9 mouse cellular contexts compared by ENCODE assay signal in the genomic region with DNA sequence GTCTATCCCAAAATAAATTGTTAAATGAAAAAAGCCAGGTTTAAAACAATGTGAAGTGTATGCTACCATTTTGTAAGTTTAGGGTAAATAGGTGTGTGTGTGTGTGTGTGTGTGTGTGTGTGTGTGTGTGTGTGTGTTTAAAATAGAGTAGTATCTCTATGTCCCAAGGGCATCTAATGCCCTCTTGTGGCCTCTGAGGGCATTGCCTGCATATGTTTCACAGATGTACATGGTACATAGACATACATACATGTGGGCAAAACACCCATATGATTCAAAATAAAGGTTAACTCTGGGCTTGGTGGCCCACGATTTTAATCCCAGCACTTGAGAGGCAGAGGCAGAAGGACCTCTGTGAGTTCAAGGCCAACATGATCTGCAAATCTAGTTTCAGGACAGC. TPM values are rescaled to one million over a fixed set of nuclear protein-coding genes. Genes with fewer than 3 reads are reported as not detected.
DNase-seq lines count a peak whose midpoint lies in the region; ATAC-seq and TF ChIP-seq lines count a peak whose summit lies in the region.
"Had no signal": no experiment of that assay in that cellular context is flagged by ENCODE, and none has a peak within 500 bp of the region (broad histone marks: within the 10 kb centered on the region; RNA-seq: fewer than 3 reads in every experiment).

No protein-coding gene starts in this region.

- H3K9ac ChIP-seq in forebrain, embryonic 14.5 days (ENCODE audit: low read length) = no peak overlapping the region
- H3K9ac ChIP-seq: liver, embryonic 13.5 days had no signal

- no peak overlapping the region for H3K4me2 ChIP-seq in forebrain, embryonic 14.5 days (ENCODE audit: low read length)
- H3K4me2 ChIP-seq: liver, embryonic 13.5 days had no signal

- no peaks in the 10 kb centered on the region for H3K4me1 ChIP-seq in G1E (ENCODE audit: insufficient read depth, low read depth, low read length)
- no peaks in the 10 kb centered on the region for H3K4me1 ChIP-seq in forebrain, embryonic 14.5 days (ENCODE audit: control insufficient read depth, insufficient read depth, low read length)
- H3K4me1 ChIP-seq in limb, embryonic 10.5 days = no peaks in the 10 kb centered on the region
- H3K4me1 ChIP-seq: liver, embryonic 13.5 days had no signal

- peak in 1 of 2 experiments; percentile 46 for DNase-seq in left cerebral cortex, adult 2 months (ENCODE audit: extremely low spot score in 1 of 2, low spot score in 2 of 2)
- no peak for DNase-seq in left cerebral cortex, postnatal 36 days (ENCODE audit: low spot score in 2 of 2)
- no peak for DNase-seq in G1E (ENCODE audit: low spot score)
- DNase-seq in cerebellum, adult 18-20 months = peak; percentile 74 to 81
- peak; percentile 79 for DNase-seq in forebrain, embryonic 14.5 days (ENCODE audit: low spot score)
- peak; percentile 61 for DNase-seq in limb, embryonic 10.5 days (ENCODE audit: low spot score)
- DNase-seq in natural killer cell, adult 2 months (ENCODE audit: low spot score in 2 of 2) = peak; percentile 68 to 75
- DNase-seq in urinary bladder, adult 18-20 months (ENCODE audit: low spot score in 2 of 2) = no peak
- DNase-seq: liver, embryonic 13.5 days had no signal

- H3K9me3 ChIP-seq in G1E (replicated peaks) = no peaks in the 10 kb centered on the region
- no peaks in the 10 kb centered on the region for H3K9me3 ChIP-seq in forebrain, embryonic 14.5 days (replicated peaks; ENCODE audit: control insufficient read depth, low read length)
- no peaks in the 10 kb centered on the region for H3K9me3 ChIP-seq in limb, embryonic 10.5 days (replicated peaks)
- H3K9me3 ChIP-seq: liver, embryonic 13.5 days had no signal

- H3K27me3 ChIP-seq in G1E (ENCODE audit: insufficient read depth, low read length) = no peaks in the 10 kb centered on the region
- H3K27me3 ChIP-seq in forebrain, embryonic 14.5 days (replicated peaks; ENCODE audit: control insufficient read depth, insufficient read depth, low read length) = no peaks in the 10 kb centered on the region
- no peaks in the 10 kb centered on the region for H3K27me3 ChIP-seq in limb, embryonic 10.5 days (ENCODE audit: low read depth, poor library complexity, severe bottlenecking)
- H3K27me3 ChIP-seq: liver, embryonic 13.5 days had no signal

- H3K27ac ChIP-seq in left cerebral cortex, adult 2 months = no peak overlapping the region
- H3K27ac ChIP-seq in forebrain, embryonic 14.5 days (ENCODE audit: low read depth, low read length) = no peak overlapping the region
- H3K27ac ChIP-seq in limb, embryonic 10.5 days = no peak overlapping the region
- H3K27ac ChIP-seq: liver, embryonic 13.5 days had no signal

- 94% methylated on average over 1 of the region's 1 CpGs for WGBS in forebrain, embryonic 14.5 days
- WGBS in limb, embryonic 10.5 days = 76% methylated on average over 1 of the region's 1 CpGs

- TF ChIP-seq CTCF in left cerebral cortex, adult 2 months (IDR thresholded peaks at IDR 0.05) = peak; percentile 52
- TF ChIP-seq CTCF in G1E (IDR thresholded peaks at IDR 0.05; ENCODE audit: low read depth, low read length) = peak; percentile 65

- ATAC-seq in G1E (ENCODE audit: extremely low read depth, insufficient number of reproducible peaks, low FRiP score, poor library complexity, severe bottlenecking) = no peak
- peak; percentile 46; the same call in 1 of the 2 replicates for ATAC-seq in forebrain, embryonic 14.5 days

- H3K36me3 ChIP-seq in G1E (replicated peaks) = peaks cover 92% of the 10 kb centered on the region
- H3K36me3 ChIP-seq in forebrain, embryonic 14.5 days (ENCODE audit: control insufficient read depth, insufficient read depth, low read length) = peaks cover 98% of the 10 kb centered on the region
- H3K36me3 ChIP-seq in limb, embryonic 10.5 days = peaks cover 98% of the 10 kb centered on the region

- intact Hi-C loops in left cerebral cortex, adult 2 months (cut with DNase I) = loop anchor here (1.0 kb wide), 1 partner anchor 33 kb away; no protein-coding TSS in a partner anchor
- intact Hi-C loops in left cerebral cortex, postnatal 36 days (cut with DNase I) = no loop called here

- H3K4me3 ChIP-seq in left cerebral cortex, adult 2 months = no peak overlapping the region
- no peak overlapping the region for H3K4me3 ChIP-seq in G1E (ENCODE audit: low read depth, low read length)
- H3K4me3 ChIP-seq in forebrain, embryonic 14.5 days (ENCODE audit: low read depth, low read length) = no peak overlapping the region
- no peak overlapping the region for H3K4me3 ChIP-seq in limb, embryonic 10.5 days
- H3K4me3 ChIP-seq: liver, embryonic 13.5 days had no signal

RNA-seq across cellular contexts. Expression of gene Rxfp4, which starts 12.3 kb away (rescaled TPM):
- total RNA-seq in left cerebral cortex, adult 2 months (2021) = not detected
- total RNA-seq in left cerebral cortex, postnatal 36 days (2021) = not detected
- total RNA-seq in G1E (2014; fragmentation: Nextera tagmentation) = not detected in 2 replicates
- 0.12 TPM in 1 of 2 replicates, not detected in the other for total RNA-seq in G1E (2017)
- polyA plus RNA-seq in G1E (2012) = not detected in 2 replicates
- not detected in 2 replicates for polyA plus RNA-seq in forebrain, embryonic 14.5 days (2014; fragmentation: Nextera tagmentation; extraction: Ambion mirVana)
- polyA plus RNA-seq in limb, embryonic 10.5 days (2016; fragmentation: Nextera tagmentation; extraction: Ambion mirVana) = not detected in 2 replicates
- polyA plus RNA-seq: liver, embryonic 13.5 days had no signal

RNA-seq across cellular contexts. Expression of gene Arhgef2, which starts 34.9 kb away (rescaled TPM):
- 100 to 1,000 TPM; 239 to 266 TPM for total RNA-seq in left cerebral cortex, adult 2 months (2021)
- total RNA-seq in left cerebral cortex, postnatal 36 days (2021) = 100 to 1,000 TPM; 250 to 281 TPM
- 170 and 181 TPM in 2 replicates for total RNA-seq in G1E (2014; fragmentation: Nextera tagmentation)
- total RNA-seq in G1E (2017) = 64.2 and 66.2 TPM in 2 replicates
- 277 and 291 TPM in 2 replicates for polyA plus RNA-seq in G1E (2012)
- polyA plus RNA-seq in forebrain, embryonic 14.5 days (2014; fragmentation: Nextera tagmentation; extraction: Ambion mirVana) = 90.6 and 122 TPM in 2 replicates
- 103 and 119 TPM in 2 replicates for polyA plus RNA-seq in limb, embryonic 10.5 days (2016; fragmentation: Nextera tagmentation; extraction: Ambion mirVana)

RNA-seq across cellular contexts. Expression of gene Khdc4, which starts 44.9 kb away (rescaled TPM):
- 10 to 100 TPM; 55.3 to 59.3 TPM for total RNA-seq in left cerebral cortex, adult 2 months (2021)
- total RNA-seq in left cerebral cortex, postnatal 36 days (2021) = 10 to 100 TPM; 42.4 to 63.2 TPM
- 98.1 and 102 TPM in 2 replicates for total RNA-seq in G1E (2014; fragmentation: Nextera tagmentation)
- total RNA-seq in G1E (2017) = 83.9 and 88.8 TPM in 2 replicates
- 16.7 and 18.5 TPM in 2 replicates for polyA plus RNA-seq in G1E (2012)
- 71.7 and 86.6 TPM in 2 replicates for polyA plus RNA-seq in forebrain, embryonic 14.5 days (2014; fragmentation: Nextera tagmentation; extraction: Ambion mirVana)
- polyA plus RNA-seq in limb, embryonic 10.5 days (2016; fragmentation: Nextera tagmentation; extraction: Ambion mirVana) = 103 and 111 TPM in 2 replicates

Comparison
In these comparisons a context has a peak if more than half of its experiments do, and no peak if none do; other contexts are left out.
1. DNase-seq: peak in cerebellum, adult 18-20 months (2 of 2), forebrain, embryonic 14.5 days (single experiment), limb, embryonic 10.5 days (single experiment) and natural killer cell, adult 2 months (2 of 2); none in left cerebral cortex, postnatal 36 days (0 of 2), G1E (single experiment) and urinary bladder, adult 18-20 months (0 of 2).